Mouse (Mus musculus) heart, embryonic 11.5 days (tissue): ENCODE results near the gene Fbxl17. TPM values are rescaled to one million over a fixed set of nuclear protein-coding genes. Genes with fewer than 3 reads are reported as not detected.

Source experiments
- ATAC-seq: fragments of 200-750 bp; cut with Nextera tagmentation; replicated peaks from 2 replicates; pipeline ENCODE4 v1.8.0; 2017; ENCODE audit warnings: moderate library complexity; ENCODE audit not compliant: insufficient number of reproducible peaks, low FRiP score, low TSS enrichment
- H3K27ac ChIP-seq: fragments of 300-500 bp; sonication (generic); 2 replicates; pipeline ENCODE4 v1.5.1; 2014; ENCODE audit warnings: mild to moderate bottlenecking, low read depth, low read length
- H3K27me3 ChIP-seq: fragments of 300-500 bp; sonication (generic); 2 replicates; pipeline ENCODE4 v1.6.1; 2014; ENCODE audit warnings: mild to moderate bottlenecking, low read length, mixed read lengths; ENCODE audit not compliant: control insufficient read depth, insufficient read depth
- H3K36me3 ChIP-seq: fragments of 300-500 bp; sonication (generic); 2 replicates; pipeline ENCODE4 v1.6.1; 2014; ENCODE audit warnings: mild to moderate bottlenecking, low read length, moderate library complexity, mixed read lengths; ENCODE audit not compliant: control insufficient read depth, insufficient read depth
- H3K4me1 ChIP-seq: fragments of 300-500 bp; sonication (generic); 2 replicates; pipeline ENCODE4 v1.6.1; 2014; ENCODE audit warnings: low read length; ENCODE audit not compliant: control insufficient read depth, insufficient read depth
- H3K4me2 ChIP-seq: fragments of 300-500 bp; sonication (generic); 2 replicates; pipeline ENCODE4 v1.6.1; 2014; ENCODE audit warnings: mild to moderate bottlenecking, moderate library complexity
- H3K4me3 ChIP-seq: fragments of 300-500 bp; sonication (generic); 2 replicates; pipeline ENCODE4 v1.5.1; 2014; ENCODE audit warnings: low read depth, low read length
- H3K9ac ChIP-seq: fragments of 300-500 bp; sonication (generic); 2 replicates; pipeline ENCODE4 v1.6.1; 2014; ENCODE audit warnings: mild to moderate bottlenecking, low read depth, low read length, moderate library complexity
- H3K9me3 ChIP-seq: fragments of 300-500 bp; sonication (generic); replicated peaks from 2 replicates; pipeline ENCODE4 v1.6.1; 2016; ENCODE audit warnings: low read length; ENCODE audit not compliant: control insufficient read depth
- WGBS: fragments of 180-500 bp; shearing (Covaris S2); extraction: QIAGEN DNeasy Blood & Tissue Kit; methylation state at CpG from one replicate; pipeline ENCODE4 v1.1.7; 2014; ENCODE audit not compliant: insufficient replicate concordance; 5-methylcytosine and 5-hydroxymethylcytosine counted together
- polyA plus RNA-seq: library from polyadenylated mRNA; unstranded; fragments of >200 nt; fragmentation: Nextera tagmentation; extraction: Ambion mirVana; gene quantifications from 2 replicates; pipeline ENCODE4 v1.2.1, GENCODE M21; 2014

Gene Fbxl17
- polyA plus RNA-seq, 1 experiment from 2014 or later, result 6.4 TPM

DNA sequence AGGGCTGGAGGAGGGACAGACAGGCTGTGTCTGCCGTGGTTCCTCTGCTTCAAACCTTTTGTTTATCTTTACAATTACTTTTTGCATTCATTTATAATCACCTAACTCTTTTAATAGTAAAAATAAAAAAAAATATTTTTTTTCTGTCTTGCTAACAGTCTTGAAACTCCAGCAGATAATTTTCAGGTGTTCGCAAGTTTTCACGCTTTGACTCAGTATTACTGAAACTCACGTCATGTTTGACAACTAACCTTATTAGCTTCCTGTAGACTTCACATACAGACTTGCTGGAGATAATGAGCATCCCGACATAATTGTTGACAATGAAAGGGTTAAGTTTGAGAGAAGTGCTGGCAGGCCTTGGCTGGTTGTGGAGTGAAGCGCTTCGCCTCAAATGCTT, 340.6 kb downstream of the Fbxl17 start:
- ATAC-seq, result no peak

DNA sequence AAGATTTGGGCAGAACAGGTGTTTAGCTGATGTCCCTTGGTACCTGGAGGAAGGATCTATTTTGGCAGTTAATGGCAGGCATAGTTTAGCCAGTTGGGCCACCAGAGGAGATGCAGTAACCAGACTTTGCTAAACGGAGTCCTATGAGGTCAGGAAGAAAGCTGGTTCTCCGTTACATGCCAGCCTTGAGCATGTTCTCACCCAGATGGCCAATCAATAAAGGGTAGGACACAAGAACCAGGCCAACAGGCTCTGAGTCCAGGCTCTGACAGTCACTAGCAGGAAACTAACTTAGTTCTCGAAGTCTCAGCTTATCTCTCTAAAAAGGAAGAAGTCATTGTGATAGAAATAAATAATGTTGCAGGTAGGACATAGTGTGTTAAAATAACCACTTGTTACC, 341.4 kb downstream of the Fbxl17 start:
- H3K9ac ChIP-seq, result no peak overlapping the region
- no peak for ATAC-seq
- H3K4me3 ChIP-seq, result no peak overlapping the region
- H3K36me3 ChIP-seq, result no peaks in the 10 kb centered on the region
- peaks cover 15% of the 10 kb centered on the region for H3K4me1 ChIP-seq
- WGBS, result 55% methylated on average over 3 of the region's 3 CpGs
- no peak overlapping the region for H3K4me2 ChIP-seq
- H3K9me3 ChIP-seq, result no peaks in the 10 kb centered on the region
- no peaks in the 10 kb centered on the region for H3K27me3 ChIP-seq
- no peak overlapping the region for H3K27ac ChIP-seq

More for the DNA sequence above, 340.6 kb downstream of the Fbxl17 start:
- Histone ChIP-seq H3K4me1 (peaks cover 16% of the 10 kb centered on the region), H3K36me3 (no peaks in the 10 kb centered on the region), H3K4me2 (no peak overlapping the region), H3K4me3 (no peak overlapping the region), H3K27me3 (no peaks in the 10 kb centered on the region), H3K9me3 (no peaks in the 10 kb centered on the region), H3K27ac (no peak overlapping the region), H3K9ac (no peak overlapping the region)
- WGBS, result 52% methylated on average over 7 of the region's 7 CpGs

DNA sequence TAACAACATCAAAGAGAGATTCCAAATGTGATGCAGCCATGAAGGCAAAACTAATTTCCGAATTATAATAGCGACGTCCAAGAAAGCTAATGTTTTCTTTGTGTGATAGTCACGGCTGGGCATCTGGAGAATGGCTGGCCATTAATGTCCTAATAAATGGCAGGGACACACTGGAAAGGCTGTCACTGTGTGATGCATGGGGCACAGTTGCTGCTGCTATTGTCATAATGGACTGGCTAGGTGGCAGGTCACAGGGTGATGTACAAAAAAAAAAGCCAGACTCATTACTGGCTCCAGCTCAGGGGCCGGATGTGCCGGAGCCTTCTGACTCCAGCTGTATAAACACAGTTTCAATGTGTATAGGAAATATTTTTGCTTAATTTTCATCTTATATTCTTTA, 341.9 kb downstream of the Fbxl17 start:
- no peak overlapping the region for H3K4me3 ChIP-seq
- ATAC-seq, result no peak
- no peak overlapping the region for H3K27ac ChIP-seq
- H3K4me2 ChIP-seq, result no peak overlapping the region
- WGBS, result 67% methylated on average over 6 of the region's 6 CpGs
- H3K9ac ChIP-seq, result no peak overlapping the region
- H3K9me3 ChIP-seq, result no peaks in the 10 kb centered on the region
- H3K27me3 ChIP-seq, result no peaks in the 10 kb centered on the region
- no peaks in the 10 kb centered on the region for H3K36me3 ChIP-seq
- H3K4me1 ChIP-seq, result peaks cover 15% of the 10 kb centered on the region

DNA sequence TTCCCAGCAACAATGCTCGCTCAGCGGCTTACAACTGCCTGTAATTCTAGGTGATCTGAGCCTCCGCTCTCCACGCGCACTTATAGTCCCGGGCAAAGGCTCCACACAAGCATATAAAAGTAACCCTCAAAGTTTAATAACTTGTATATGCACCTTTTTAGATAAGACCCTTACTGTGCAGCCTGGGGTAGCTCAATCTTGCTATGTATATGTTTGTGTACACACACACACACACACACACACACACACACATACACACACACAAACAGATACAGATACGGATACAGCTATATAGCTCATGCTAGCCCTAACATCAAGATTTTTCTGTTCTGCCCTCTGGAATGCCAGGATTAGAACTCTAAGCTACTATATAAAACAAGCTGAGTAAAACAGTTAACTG, 342.8 kb downstream of the Fbxl17 start:
- no peak for ATAC-seq
- peaks cover 15% of the 10 kb centered on the region for H3K4me1 ChIP-seq
- no peaks in the 10 kb centered on the region for H3K9me3 ChIP-seq
- H3K9ac ChIP-seq, result no peak overlapping the region
- no peaks in the 10 kb centered on the region for H3K27me3 ChIP-seq
- H3K4me3 ChIP-seq, result no peak overlapping the region
- 88% methylated on average over 7 of the region's 7 CpGs for WGBS
- no peak overlapping the region for H3K27ac ChIP-seq
- H3K4me2 ChIP-seq, result no peak overlapping the region
- no peaks in the 10 kb centered on the region for H3K36me3 ChIP-seq

DNA sequence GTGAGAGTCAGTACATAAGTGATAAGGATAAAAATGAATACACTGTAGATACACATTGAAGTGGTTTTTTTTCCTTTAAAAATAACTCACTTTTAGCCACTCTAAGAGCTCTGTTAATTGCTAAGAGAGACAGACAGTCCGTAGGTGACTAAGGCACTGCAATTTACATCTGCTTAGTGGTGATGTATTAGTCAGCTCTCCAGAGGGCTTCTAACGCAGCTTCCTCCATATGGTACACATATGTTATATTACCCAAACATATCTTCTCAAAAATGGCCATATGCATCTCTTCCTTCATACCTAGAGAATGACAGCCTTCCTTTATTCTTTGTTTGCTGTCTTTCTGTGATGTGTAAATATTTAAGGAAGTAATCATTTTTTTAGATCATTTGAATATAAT, 353.3 kb downstream of the Fbxl17 start:
- no peak for ATAC-seq
- Histone ChIP-seq H3K27ac (no peak overlapping the region), H3K4me1 (peaks cover 10% of the 10 kb centered on the region), H3K36me3 (no peaks in the 10 kb centered on the region), H3K4me2 (no peak overlapping the region), H3K27me3 (no peaks in the 10 kb centered on the region), H3K9ac (no peak overlapping the region), H3K9me3 (no peaks in the 10 kb centered on the region), H3K4me3 (no peak overlapping the region)
- 20% methylated on average over 2 of the region's 2 CpGs for WGBS

DNA sequence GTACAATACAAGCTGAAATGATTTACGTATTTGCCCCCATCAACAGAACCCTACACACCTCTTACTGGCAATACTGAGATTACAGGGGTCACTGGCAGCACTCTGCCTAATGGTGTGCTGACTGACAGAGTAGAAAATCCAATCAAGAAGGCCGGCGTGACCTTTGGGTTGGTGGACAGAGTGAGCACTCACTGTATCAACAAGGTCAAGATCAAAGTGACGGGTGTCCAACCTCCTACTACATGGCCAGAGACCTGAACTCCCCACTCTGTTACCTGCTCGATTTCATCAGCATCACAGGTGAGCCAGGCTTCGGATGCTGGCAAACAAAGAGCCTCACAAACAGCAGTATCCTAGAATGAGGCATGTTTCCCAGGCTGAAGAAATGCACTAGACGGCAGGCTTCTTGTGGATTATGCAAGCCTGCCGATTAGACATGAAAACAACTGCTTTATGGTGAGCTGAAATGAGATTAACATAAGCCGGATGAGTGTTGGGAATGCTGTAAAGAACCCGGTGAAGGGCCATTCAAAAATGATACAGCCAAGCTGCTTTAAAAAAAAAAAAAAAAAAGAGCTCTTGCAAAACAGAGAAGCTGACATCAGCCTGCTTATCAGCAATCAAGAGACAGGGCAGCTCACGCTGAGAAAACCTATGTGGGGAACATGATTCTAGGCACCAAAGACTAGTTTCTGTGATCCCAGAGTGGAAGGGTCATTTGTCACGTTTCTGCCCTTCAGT, 353.9 kb downstream of the Fbxl17 start:
- no peak overlapping the region for H3K9ac ChIP-seq
- no peak overlapping the region for H3K4me2 ChIP-seq
- WGBS, result 25% methylated on average over 12 of the region's 12 CpGs
- ATAC-seq, result no peak
- peaks cover 10% of the 10 kb centered on the region for H3K4me1 ChIP-seq
- H3K27ac ChIP-seq, result no peak overlapping the region
- H3K4me3 ChIP-seq, result no peak overlapping the region
- no peaks in the 10 kb centered on the region for H3K9me3 ChIP-seq
- no peaks in the 10 kb centered on the region for H3K36me3 ChIP-seq
- no peaks in the 10 kb centered on the region for H3K27me3 ChIP-seq

DNA sequence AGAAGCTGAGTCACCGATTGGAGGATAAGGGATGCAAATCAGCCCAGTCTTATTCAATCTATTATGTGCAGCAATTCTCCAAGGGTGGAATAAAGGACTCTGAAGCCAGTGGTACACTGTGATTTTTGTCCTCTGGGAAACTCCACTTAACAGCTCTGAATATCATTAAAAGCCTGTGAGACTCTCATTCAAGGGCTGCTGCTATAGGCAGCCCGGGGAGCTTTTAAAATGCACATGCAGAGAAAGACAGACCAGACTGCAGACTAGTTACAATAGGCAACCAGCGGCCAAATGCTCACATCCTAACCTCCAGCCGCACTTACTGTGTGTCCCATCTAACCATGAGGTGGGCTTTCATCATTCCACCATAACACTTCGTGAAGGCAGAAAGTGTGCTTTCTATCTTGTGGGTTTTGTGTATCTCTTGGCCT, 354.5 kb downstream of the Fbxl17 start:
- Histone ChIP-seq H3K4me2 (no peak overlapping the region), H3K9ac (no peak overlapping the region), H3K4me3 (no peak overlapping the region), H3K36me3 (no peaks in the 10 kb centered on the region), H3K4me1 (peaks cover 10% of the 10 kb centered on the region), H3K27me3 (no peaks in the 10 kb centered on the region), H3K27ac (no peak overlapping the region), H3K9me3 (no peaks in the 10 kb centered on the region)
- ATAC-seq, result no peak
- WGBS, result 54% methylated on average over 5 of the region's 5 CpGs

DNA sequence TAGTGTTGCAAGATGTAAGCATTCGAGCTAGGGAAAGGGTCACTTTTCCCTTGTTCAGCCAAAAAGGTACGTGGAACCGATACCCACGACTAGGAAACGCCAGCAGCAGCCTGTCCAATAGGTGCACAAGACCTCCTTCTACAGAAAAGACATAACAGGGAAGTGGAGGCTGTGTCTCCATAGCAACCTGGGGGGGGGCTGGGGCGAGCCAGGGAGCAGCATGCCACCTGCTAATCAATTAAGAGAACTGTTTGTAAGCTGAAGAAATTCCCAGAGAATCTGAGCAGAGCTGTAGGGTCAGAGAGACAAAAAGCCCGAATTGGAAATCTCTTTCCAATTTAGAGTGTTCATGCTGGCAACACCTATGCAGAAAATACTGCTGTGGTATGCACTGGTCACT, 356.0 kb downstream of the Fbxl17 start:
- H3K4me2 ChIP-seq, result no peak overlapping the region
- H3K27me3 ChIP-seq, result no peaks in the 10 kb centered on the region
- no peaks in the 10 kb centered on the region for H3K36me3 ChIP-seq
- no peak overlapping the region for H3K9ac ChIP-seq
- peaks cover 10% of the 10 kb centered on the region for H3K4me1 ChIP-seq
- ATAC-seq, result no peak
- WGBS, result 76% methylated on average over 7 of the region's 7 CpGs
- no peak overlapping the region for H3K27ac ChIP-seq
- no peak overlapping the region for H3K4me3 ChIP-seq
- H3K9me3 ChIP-seq, result no peaks in the 10 kb centered on the region

DNA sequence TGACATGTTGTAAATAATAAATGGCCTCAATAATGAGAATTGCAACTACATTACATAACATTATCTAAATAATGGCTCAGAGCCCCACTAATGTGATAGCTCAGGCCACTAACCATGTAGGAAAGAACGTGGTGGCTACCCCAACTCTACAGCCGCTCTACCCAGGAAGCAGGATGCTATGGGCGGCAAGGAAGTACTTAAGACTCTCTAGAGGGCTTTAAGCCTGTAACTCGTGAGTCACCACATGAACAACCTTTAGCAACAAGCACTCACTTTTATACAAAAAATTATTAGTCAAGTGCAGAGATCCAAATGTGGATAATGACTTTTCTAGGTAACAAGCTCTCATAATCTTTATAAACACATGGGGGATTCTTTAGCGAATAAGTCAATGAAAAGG, 365.0 kb downstream of the Fbxl17 start:
- Histone ChIP-seq H3K4me1 (no peaks in the 10 kb centered on the region), H3K4me2 (no peak overlapping the region), H3K27ac (no peak overlapping the region), H3K27me3 (no peaks in the 10 kb centered on the region), H3K4me3 (no peak overlapping the region), H3K9me3 (peaks cover 2% of the 10 kb centered on the region; the same call in 1 of the 2 replicates), H3K36me3 (peaks cover 5% of the 10 kb centered on the region), H3K9ac (no peak overlapping the region)
- no peak for ATAC-seq
- 81% methylated on average over 5 of the region's 5 CpGs for WGBS
